Mouse (Mus musculus): ENCODE measurements around the gene Neu1. TPM values are rescaled to one million over a fixed set of nuclear protein-coding genes. Genes with fewer than 3 reads are reported as not detected.

Neu1 gene
- polyA plus RNA-seq, 2 experiments, result 9.7 to 10.1 TPM

- no peak for ATAC-seq (ENCODE audit: insufficient read depth)
- Histone ChIP-seq H3K27me3 (ENCODE audit: control insufficient read depth, insufficient read depth, low read length) (no peaks in the 10 kb centered on the region), H3K9ac (replicated peaks) (no peak overlapping the region), H3K4me1 (replicated peaks; ENCODE audit: control insufficient read depth in 2 of 2, insufficient read depth in 2 of 2, low read length in 1 of 2) (peaks cover 4 to 6% of the 10 kb centered on the region in 2 experiments), H3K4me3 (ENCODE audit: insufficient read depth in 1 of 2, low read depth in 2 of 2, low read length in 2 of 2) (no peak overlapping the region), H3K4me2 (ENCODE audit: low read depth) (no peak overlapping the region), H3K9me3 (ENCODE audit: control insufficient read depth, low read length) (no peaks in the 10 kb centered on the region), H3K27ac (no peak overlapping the region), H3K36me3 (replicated peaks; ENCODE audit: control insufficient read depth, insufficient read depth, low read depth) (no peaks in the 10 kb centered on the region)
- TF ChIP-seq EP300 (IDR thresholded peaks at IDR 0.05; ENCODE audit: low read depth) (no peak), CTCF (IDR thresholded peaks at IDR 0.05; ENCODE audit: low read depth) (no peak)
- WGBS (ENCODE audit: insufficient replicate concordance), result 68% methylated on average over 6 of the region's 6 CpGs
- DNase-seq (ENCODE audit: low read depth in 3 of 3, low spot score in 3 of 3), result no peak
These were observed 7.0 kb downstream of the Neu1 start for GRCm38 (mm10) chr17:34937960-34938505.

- Histone ChIP-seq H3K36me3 (replicated peaks; ENCODE audit: control insufficient read depth, insufficient read depth, low read depth) (no peaks in the 10 kb centered on the region), H3K4me3 (ENCODE audit: insufficient read depth in 1 of 2, low read depth in 2 of 2, low read length in 2 of 2) (peak overlapping the region; percentile 42 to 43), H3K9ac (replicated peaks) (peak overlapping the region; percentile 52), H3K4me2 (ENCODE audit: low read depth) (peak overlapping the region; percentile 70), H3K4me1 (replicated peaks; ENCODE audit: control insufficient read depth in 2 of 2, insufficient read depth in 2 of 2, low read length in 1 of 2) (peaks cover 4 to 6% of the 10 kb centered on the region in 2 experiments), H3K27ac (peak overlapping the region; percentile 32; the same call in 1 of the 2 replicates), H3K27me3 (ENCODE audit: control insufficient read depth, insufficient read depth, low read length) (no peaks in the 10 kb centered on the region), H3K9me3 (ENCODE audit: control insufficient read depth, low read length) (no peaks in the 10 kb centered on the region)
- ATAC-seq (ENCODE audit: insufficient read depth) (no peak), DNase-seq (ENCODE audit: low read depth in 3 of 3, low spot score in 3 of 3) (no peak)
- TF ChIP-seq CTCF (IDR thresholded peaks at IDR 0.05; ENCODE audit: low read depth) (no peak), EP300 (IDR thresholded peaks at IDR 0.05; ENCODE audit: low read depth) (no peak)
- 7% methylated on average over 15 of the region's 15 CpGs for WGBS (ENCODE audit: insufficient replicate concordance)
These were observed 10.4 kb downstream of the Neu1 start for GRCm38 (mm10) chr17:34941344-34942041.

GRCm38 (mm10) chr17:34943128-34943815 is 12.2 kb downstream of the Neu1 start:
- H3K9ac ChIP-seq (replicated peaks), result no peak overlapping the region
- no peaks in the 10 kb centered on the region for H3K9me3 ChIP-seq (ENCODE audit: control insufficient read depth, low read length)
- WGBS (ENCODE audit: insufficient replicate concordance), result 74% methylated on average over 4 of the region's 4 CpGs
- no peak overlapping the region for H3K4me2 ChIP-seq (ENCODE audit: low read depth)
- ATAC-seq (ENCODE audit: insufficient read depth) (no peak), DNase-seq (ENCODE audit: low read depth in 3 of 3, low spot score in 3 of 3) (no peak)
- H3K4me1 ChIP-seq (replicated peaks; ENCODE audit: control insufficient read depth in 2 of 2, insufficient read depth in 2 of 2, low read length in 1 of 2), result peaks cover 4 to 6% of the 10 kb centered on the region in 2 experiments
- no peaks in the 10 kb centered on the region for H3K27me3 ChIP-seq (ENCODE audit: control insufficient read depth, insufficient read depth, low read length)
- no peak overlapping the region for H3K4me3 ChIP-seq (ENCODE audit: insufficient read depth in 1 of 2, low read depth in 2 of 2, low read length in 2 of 2)
- no peak overlapping the region for H3K27ac ChIP-seq
- H3K36me3 ChIP-seq (replicated peaks; ENCODE audit: control insufficient read depth, insufficient read depth, low read depth), result no peaks in the 10 kb centered on the region
- TF ChIP-seq CTCF (IDR thresholded peaks at IDR 0.05; ENCODE audit: low read depth), result no peak
- TF ChIP-seq EP300 (IDR thresholded peaks at IDR 0.05; ENCODE audit: low read depth), result no peak

- Histone ChIP-seq H3K4me2 (ENCODE audit: low read depth) (no peak overlapping the region), H3K4me1 (replicated peaks; ENCODE audit: control insufficient read depth in 2 of 2, insufficient read depth in 2 of 2, low read length in 1 of 2) (peaks cover 4 to 6% of the 10 kb centered on the region in 2 experiments), H3K4me3 (ENCODE audit: insufficient read depth in 1 of 2, low read depth in 2 of 2, low read length in 2 of 2) (no peak overlapping the region), H3K9me3 (ENCODE audit: control insufficient read depth, low read length) (no peaks in the 10 kb centered on the region), H3K27me3 (ENCODE audit: control insufficient read depth, insufficient read depth, low read length) (no peaks in the 10 kb centered on the region), H3K27ac (no peak overlapping the region), H3K9ac (replicated peaks) (no peak overlapping the region), H3K36me3 (replicated peaks; ENCODE audit: control insufficient read depth, insufficient read depth, low read depth) (no peaks in the 10 kb centered on the region)
- ATAC-seq (ENCODE audit: insufficient read depth) (no peak), DNase-seq (ENCODE audit: low read depth in 3 of 3, low spot score in 3 of 3) (no peak)
- no peak for TF ChIP-seq CTCF (IDR thresholded peaks at IDR 0.05; ENCODE audit: low read depth)
- no peak for TF ChIP-seq EP300 (IDR thresholded peaks at IDR 0.05; ENCODE audit: low read depth)
These were observed 13.3 kb downstream of the Neu1 start for GRCm38 (mm10) chr17:34944362-34944761.

- Histone ChIP-seq H3K27me3 (ENCODE audit: control insufficient read depth, insufficient read depth, low read length) (no peaks in the 10 kb centered on the region), H3K9me3 (ENCODE audit: control insufficient read depth, low read length) (no peaks in the 10 kb centered on the region), H3K36me3 (replicated peaks; ENCODE audit: control insufficient read depth, insufficient read depth, low read depth) (peaks cover 20% of the 10 kb centered on the region), H3K9ac (replicated peaks) (no peak overlapping the region), H3K4me1 (replicated peaks; ENCODE audit: control insufficient read depth in 2 of 2, insufficient read depth in 2 of 2, low read length in 1 of 2) (peaks cover 2 to 8% of the 10 kb centered on the region in 2 experiments), H3K4me2 (ENCODE audit: low read depth) (no peak overlapping the region), H3K27ac (no peak overlapping the region), H3K4me3 (ENCODE audit: insufficient read depth in 1 of 2, low read depth in 2 of 2, low read length in 2 of 2) (no peak overlapping the region)
- TF ChIP-seq CTCF (IDR thresholded peaks at IDR 0.05; ENCODE audit: low read depth) (no peak), EP300 (IDR thresholded peaks at IDR 0.05; ENCODE audit: low read depth) (no peak)
- 76% methylated on average over 5 of the region's 5 CpGs for WGBS (ENCODE audit: insufficient replicate concordance)
- ATAC-seq (ENCODE audit: insufficient read depth) (no peak), DNase-seq (ENCODE audit: low read depth in 3 of 3, low spot score in 3 of 3) (no peak)
These were observed 15.6 kb downstream of the Neu1 start for GRCm38 (mm10) chr17:34946486-34947140.

All from liver, embryonic 14.5 days (tissue).